Mouse (Mus musculus) liver, embryonic 16.5 days (tissue): Measurements from ENCODE around the gene Ginm1. TPM values are rescaled to one million over a fixed set of nuclear protein-coding genes. Genes with fewer than 3 reads are reported as not detected.
"Not testable (repeated sequence)": the region's sequence is repeated elsewhere in the genome, so short reads cannot be mapped to it uniquely, and the experiment has no call there.

Experiments used
- ATAC-seq: fragments of 200-750 bp; cut with Nextera tagmentation; 2 replicates; pipeline ENCODE4 v1.8.0; 2017; ENCODE audit warnings: low read depth, mild to moderate bottlenecking, moderate number of reproducible peaks, moderate library complexity
- H3K27ac ChIP-seq: fragments of 300-500 bp; sonication (generic); 2 replicates; pipeline ENCODE4 v1.5.1; 2014; ENCODE audit warnings: mild to moderate bottlenecking, low read length
- H3K27me3 ChIP-seq: fragments of 300-500 bp; sonication (generic); 2 replicates; pipeline ENCODE4 v1.6.1; 2014; ENCODE audit warnings: low read depth, low read length, mixed read lengths; ENCODE audit not compliant: control insufficient read depth, insufficient read depth
- H3K36me3 ChIP-seq: fragments of 300-500 bp; sonication (generic); 2 replicates; pipeline ENCODE4 v1.6.1; 2014; ENCODE audit warnings: mild to moderate bottlenecking; ENCODE audit not compliant: control insufficient read depth, insufficient read depth
- H3K4me1 ChIP-seq: fragments of 300-500 bp; sonication (generic); 2 replicates; pipeline ENCODE4 v1.6.1; 2014; ENCODE audit warnings: low read depth, low read length, mixed read lengths; ENCODE audit not compliant: control insufficient read depth
- H3K4me2 ChIP-seq: fragments of 300-500 bp; sonication (generic); 2 replicates; pipeline ENCODE4 v1.6.1; 2014; ENCODE audit warnings: low read depth, low read length, mixed read lengths
- H3K4me3 ChIP-seq: fragments of 300-500 bp; sonication (generic); 2 replicates; pipeline ENCODE4 v1.5.1; 2014; ENCODE audit warnings: low read depth, mild to moderate bottlenecking, low read length
- H3K9ac ChIP-seq: fragments of 300-500 bp; sonication (generic); 2 replicates; pipeline ENCODE4 v1.6.1; 2014; ENCODE audit warnings: low read depth, low read length
- H3K9me3 ChIP-seq: fragments of 300-500 bp; sonication (generic); replicated peaks from 2 replicates; pipeline ENCODE4 v1.6.1; 2016; ENCODE audit warnings: low read length; ENCODE audit not compliant: control insufficient read depth
- WGBS: fragments of 180-500 bp; shearing (Covaris S2); extraction: QIAGEN DNeasy Blood & Tissue Kit; methylation state at CpG from one replicate; pipeline ENCODE4 v1.1.7; 2014; ENCODE audit not compliant: insufficient replicate concordance; 5-methylcytosine and 5-hydroxymethylcytosine counted together
- polyA plus RNA-seq: library from polyadenylated mRNA; unstranded; fragments of >200 nt; fragmentation: Nextera tagmentation; extraction: Ambion mirVana; gene quantifications from 2 replicates; pipeline ENCODE4 v1.2.1, GENCODE M21; 2015

The Ginm1 gene
- polyA plus RNA-seq, 1 experiment from 2014 or later: 27.1 TPM

DNA sequence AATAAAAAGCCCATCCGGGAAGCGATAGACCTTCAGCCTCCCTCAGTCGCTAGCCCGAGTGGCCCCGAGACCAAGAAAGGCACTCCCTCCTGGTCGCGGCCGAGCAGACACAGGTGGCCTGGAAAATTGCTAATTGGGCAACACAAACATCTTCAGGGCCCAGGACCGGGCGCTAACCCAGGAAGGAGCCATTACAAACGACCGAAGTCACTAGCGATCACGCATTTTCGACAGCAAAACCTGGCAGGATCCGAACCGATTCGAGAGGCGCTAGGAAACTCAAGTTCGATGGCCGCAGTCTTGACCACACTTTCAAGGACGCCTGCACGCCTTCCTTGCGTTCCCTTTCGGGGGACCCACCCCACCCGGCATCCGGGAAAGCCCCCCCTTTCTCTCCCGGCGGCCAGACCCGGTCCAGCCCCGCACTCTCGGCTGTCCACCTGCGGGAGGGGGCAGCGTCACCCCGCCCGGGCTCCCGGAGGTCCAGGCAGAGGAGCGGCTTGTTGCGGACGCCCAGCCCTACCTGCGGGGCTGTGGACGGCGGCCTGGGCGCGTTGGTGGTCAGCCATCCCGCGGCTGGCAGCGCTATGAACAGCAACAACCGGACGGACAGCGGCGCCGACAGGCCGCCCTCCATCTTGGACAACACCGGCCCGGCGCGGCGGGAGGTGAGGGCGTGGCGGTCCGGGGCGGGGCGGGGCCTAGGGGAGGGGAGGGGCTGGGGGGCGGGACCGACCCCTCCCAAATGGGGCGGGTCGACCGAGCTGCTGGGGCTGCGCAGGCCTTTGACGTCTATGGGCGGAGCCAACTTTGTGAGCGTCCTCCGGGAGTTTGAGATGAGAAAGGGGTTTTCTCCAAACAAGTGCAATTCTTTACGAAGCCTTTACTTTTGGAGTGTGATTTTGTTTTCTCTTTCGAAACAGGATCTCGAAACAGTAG is 12.1 kb downstream of the Ginm1 start:
- WGBS: under 1% methylated on average over 65 of the region's 77 CpGs

DNA sequence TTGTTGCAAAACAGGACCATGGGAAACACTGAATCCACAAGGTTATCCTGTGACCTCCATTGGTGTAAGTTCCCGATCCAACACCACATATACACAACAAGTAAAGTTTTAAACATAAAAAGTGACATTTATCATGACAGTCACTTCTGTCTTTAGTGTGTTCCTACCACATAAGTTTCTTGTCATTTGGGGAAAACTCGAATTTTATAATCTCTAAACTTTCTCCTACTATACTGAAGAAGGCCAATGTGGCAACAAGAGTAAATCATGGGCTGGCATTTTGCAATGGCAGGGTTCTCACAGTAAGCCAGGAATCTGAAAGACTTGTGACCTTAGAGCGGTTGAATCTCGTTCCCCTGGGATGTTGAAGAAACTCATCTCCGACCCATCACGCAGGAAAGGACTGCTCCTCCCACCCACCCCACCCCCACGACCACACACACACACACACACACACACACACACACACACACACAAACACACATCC is 12.8 kb downstream of the Ginm1 start:
- H3K36me3 ChIP-seq: no peaks in the 10 kb centered on the region
- WGBS: 19% methylated on average over 7 of the region's 7 CpGs
- H3K9ac ChIP-seq: peak overlapping the region; percentile 92
- no peaks in the 10 kb centered on the region for H3K27me3 ChIP-seq
- H3K4me2 ChIP-seq: peak overlapping the region; percentile 85
- H3K4me3 ChIP-seq: peak overlapping the region; percentile 92
- peaks cover 6% of the 10 kb centered on the region; the same call in 1 of the 2 replicates for H3K4me1 ChIP-seq
- no peak for ATAC-seq
- H3K9me3 ChIP-seq: no peaks in the 10 kb centered on the region
- H3K27ac ChIP-seq: no peak overlapping the region; the same call in 1 of the 2 replicates

More for the DNA sequence above, 12.1 kb downstream of the Ginm1 start:
- H3K4me1 ChIP-seq: peaks cover 6% of the 10 kb centered on the region; the same call in 1 of the 2 replicates
- no peaks in the 10 kb centered on the region for H3K36me3 ChIP-seq
- peak; percentile 96 for ATAC-seq
- peak overlapping the region; percentile 85 for H3K4me2 ChIP-seq
- peak overlapping the region; percentile 92 for H3K4me3 ChIP-seq
- no peaks in the 10 kb centered on the region for H3K9me3 ChIP-seq
- H3K9ac ChIP-seq: peak overlapping the region; percentile 92
- H3K27ac ChIP-seq: peak overlapping the region; percentile 66
- no peaks in the 10 kb centered on the region for H3K27me3 ChIP-seq

DNA sequence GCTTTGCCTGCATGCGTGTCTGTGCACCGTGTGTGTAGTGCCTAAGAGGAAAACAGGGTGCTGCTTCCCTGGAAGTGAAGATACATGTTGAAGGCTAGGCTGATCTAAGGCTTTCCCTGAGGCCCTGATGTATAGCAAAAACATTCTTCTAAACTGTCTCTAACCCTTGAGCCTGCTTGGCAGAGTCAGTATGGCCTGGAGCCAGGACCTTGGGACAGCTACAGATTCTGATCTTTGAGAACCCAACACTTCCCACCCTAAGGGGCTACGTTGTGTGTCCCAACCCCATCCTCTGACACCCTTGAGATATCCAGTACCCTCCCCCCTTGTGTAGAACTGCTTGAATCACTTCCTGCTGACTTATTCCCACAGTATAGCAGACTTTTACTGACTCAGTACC is 14.3 kb downstream of the Ginm1 start:
- H3K4me2 ChIP-seq: no peak overlapping the region
- no peak overlapping the region for H3K4me3 ChIP-seq
- no peaks in the 10 kb centered on the region for H3K36me3 ChIP-seq
- H3K9ac ChIP-seq: no peak overlapping the region
- no peak overlapping the region for H3K27ac ChIP-seq
- peaks cover 6% of the 10 kb centered on the region; the same call in 1 of the 2 replicates for H3K4me1 ChIP-seq
- no peaks in the 10 kb centered on the region for H3K9me3 ChIP-seq
- H3K27me3 ChIP-seq: no peaks in the 10 kb centered on the region
- no peak for ATAC-seq
- 72% methylated on average over 3 of the region's 3 CpGs for WGBS

- H3K36me3 ChIP-seq: peaks cover 4% of the 10 kb centered on the region; the same call in 1 of the 2 replicates
- no peak overlapping the region for H3K4me2 ChIP-seq
- H3K9me3 ChIP-seq: no peaks in the 10 kb centered on the region
- H3K4me3 ChIP-seq: no peak overlapping the region
- no peaks in the 10 kb centered on the region for H3K27me3 ChIP-seq
- H3K9ac ChIP-seq: no peak overlapping the region
- no peak overlapping the region for H3K27ac ChIP-seq
- WGBS: 82% methylated on average over 8 of the region's 8 CpGs
- H3K4me1 ChIP-seq: peaks cover 2% of the 10 kb centered on the region; the same call in 1 of the 2 replicates
- ATAC-seq: no peak
Observed at GRCm38 (mm10) chr10:7775421-7775820, 17.2 kb downstream of the Ginm1 start.

- H3K4me3 ChIP-seq: no peak overlapping the region
- H3K9ac ChIP-seq: no peak overlapping the region
- H3K4me2 ChIP-seq: no peak overlapping the region
- WGBS: 81% methylated on average over 1 of the region's 1 CpGs
- H3K27ac ChIP-seq: no peak overlapping the region
- no peaks in the 10 kb centered on the region for H3K4me1 ChIP-seq
- H3K9me3 ChIP-seq: no peaks in the 10 kb centered on the region
- no peaks in the 10 kb centered on the region for H3K27me3 ChIP-seq
- H3K36me3 ChIP-seq: peaks cover 15% of the 10 kb centered on the region
- ATAC-seq: no peak
Observed at GRCm38 (mm10) chr10:7772769-7773168, 19.9 kb downstream of the Ginm1 start.

GRCm38 (mm10) chr10:7772346-7772745 is 20.3 kb downstream of the Ginm1 start:
- no peak overlapping the region for H3K9ac ChIP-seq
- ATAC-seq: no peak
- WGBS: 81% methylated on average over 4 of the region's 4 CpGs
- H3K27me3 ChIP-seq: no peaks in the 10 kb centered on the region
- H3K4me1 ChIP-seq: no peaks in the 10 kb centered on the region
- H3K9me3 ChIP-seq: no peaks in the 10 kb centered on the region
- H3K4me3 ChIP-seq: no peak overlapping the region
- H3K27ac ChIP-seq: no peak overlapping the region
- H3K36me3 ChIP-seq: peaks cover 15% of the 10 kb centered on the region
- H3K4me2 ChIP-seq: no peak overlapping the region

DNA sequence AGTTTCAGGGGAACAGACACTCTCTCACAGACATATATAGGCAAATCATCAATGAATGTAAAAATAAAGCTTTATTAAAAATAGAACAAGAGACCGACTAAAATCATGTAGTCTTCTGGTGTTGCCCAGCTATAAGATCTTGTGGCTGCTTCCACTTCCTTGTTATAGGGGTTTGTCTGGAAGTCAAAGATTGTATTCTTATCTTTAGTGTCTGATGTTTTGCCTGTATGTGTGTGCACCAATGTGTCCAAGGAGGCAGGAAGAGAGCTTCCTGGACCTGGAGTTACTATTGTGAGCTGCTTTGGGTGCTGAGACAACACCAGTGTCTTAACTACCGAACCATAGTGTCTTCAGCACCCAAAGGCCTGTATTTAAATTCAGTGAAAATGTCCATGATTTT is 35.1 kb downstream of the Ginm1 start:
- Histone ChIP-seq H3K4me3 (no peak overlapping the region), H3K27ac (no peak overlapping the region), H3K9ac (no peak overlapping the region), H3K4me2 (no peak overlapping the region), H3K9me3 (no peaks in the 10 kb centered on the region), H3K36me3 (peaks cover 2% of the 10 kb centered on the region; the same call in 1 of the 2 replicates), H3K4me1 (no peaks in the 10 kb centered on the region; the same call in 1 of the 2 replicates), H3K27me3 (no peaks in the 10 kb centered on the region)
- no peak for ATAC-seq
- 33% methylated on average over 2 of the region's 2 CpGs for WGBS

DNA sequence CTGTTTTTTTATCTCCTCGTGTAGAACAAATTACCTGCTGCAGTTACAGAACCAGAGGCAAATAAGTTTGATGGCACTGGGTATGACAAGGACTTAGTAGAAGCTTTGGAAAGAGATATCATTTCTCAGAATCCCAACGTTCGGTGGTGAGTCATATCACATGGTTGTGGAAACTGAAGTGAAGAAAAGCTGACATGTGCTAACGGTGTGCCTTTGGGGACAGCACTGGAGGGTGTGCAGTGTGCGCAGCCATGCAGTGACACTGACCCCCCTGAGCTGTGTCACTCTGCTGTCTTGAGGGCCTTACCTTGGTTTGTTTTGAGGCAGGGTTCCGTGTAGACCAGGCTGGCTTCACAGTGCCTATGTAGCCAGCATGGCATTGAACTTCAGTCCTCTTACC is 43.9 kb downstream of the Ginm1 start:
- ATAC-seq: no peak
- H3K4me1 ChIP-seq: no peaks in the 10 kb centered on the region
- no peak overlapping the region for H3K4me3 ChIP-seq
- no peak overlapping the region for H3K4me2 ChIP-seq
- H3K9ac ChIP-seq: no peak overlapping the region
- H3K36me3 ChIP-seq: peaks cover 11% of the 10 kb centered on the region
- no peaks in the 10 kb centered on the region for H3K27me3 ChIP-seq
- 71% methylated on average over 6 of the region's 6 CpGs for WGBS
- H3K27ac ChIP-seq: no peak overlapping the region
- no peaks in the 10 kb centered on the region for H3K9me3 ChIP-seq

DNA sequence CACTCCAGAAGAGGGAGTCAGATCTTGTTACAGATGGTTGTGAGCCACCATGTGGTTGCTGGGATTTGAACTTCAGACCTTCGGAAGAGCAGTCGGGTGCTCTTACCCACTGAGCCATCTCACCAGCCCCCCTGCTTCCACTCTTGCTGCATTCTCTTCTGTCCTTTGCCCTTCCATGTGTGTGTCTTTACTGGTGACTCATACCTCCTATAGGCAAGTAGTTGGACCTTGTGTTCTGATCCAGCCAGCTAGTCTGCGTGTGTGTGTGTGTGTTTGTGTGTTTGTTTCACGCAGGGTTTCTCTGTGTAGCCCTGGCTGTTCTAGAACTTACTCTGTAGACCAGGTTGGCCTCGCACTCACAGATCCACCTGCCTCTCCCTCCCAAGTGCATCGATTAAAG is 47.1 kb downstream of the Ginm1 start:
- not testable (repeated sequence) for H3K9ac ChIP-seq, H3K9me3 ChIP-seq, H3K4me2 ChIP-seq, H3K4me1 ChIP-seq, ATAC-seq, H3K4me3 ChIP-seq, H3K27ac ChIP-seq, H3K27me3 ChIP-seq
- peaks cover 13% of the 10 kb centered on the region for H3K36me3 ChIP-seq
- WGBS: 85% methylated on average over 6 of the region's 6 CpGs
